ENCODE assay signal across 19 mouse cellular contexts in genomic region chr10:117471818-117472567, GRCm38 (mm10).
DNase-seq lines count a peak whose midpoint lies in the region; TF ChIP-seq lines count a peak whose summit lies in the region.
"Had no signal": no experiment of that assay in that cellular context is flagged by ENCODE, and none has a peak within 500 bp of the region (broad histone marks: within the 10 kb centered on the region; RNA-seq: fewer than 3 reads in every experiment).

No protein-coding gene starts in this region.

- H3K4me3 ChIP-seq in kidney, adult 2 months (ENCODE audit: insufficient read depth, low read depth, low read length), result no peak overlapping the region
- H3K4me3 ChIP-seq: left cerebral cortex, adult 2 months; midbrain, embryonic 12.5 days; neural tube, embryonic 15.5 days had no signal

- H3K27ac ChIP-seq in kidney, adult 2 months (ENCODE audit: insufficient read depth, low read depth, low read length), result peak overlapping the region; percentile 64
- H3K27ac ChIP-seq: hindbrain, embryonic 14.5 days; left cerebral cortex, adult 2 months; macrophage; midbrain, embryonic 12.5 days; neural tube, embryonic 15.5 days had no signal

- no peaks in the 10 kb centered on the region; the same call in 1 of the 2 replicates for H3K4me1 ChIP-seq in kidney, adult 2 months (ENCODE audit: control insufficient read depth, insufficient read depth, low read length)
- H3K4me1 ChIP-seq: midbrain, embryonic 12.5 days; neural tube, embryonic 15.5 days had no signal

- 42% methylated on average over 11 of the region's 11 CpGs for whole genome bisulfite sequencing in kidney, adult 2 months

- no peak for TF ChIP-seq CTCF in kidney, adult 2 months (conservative IDR thresholded peaks at IDR 0.05; ENCODE audit: insufficient read depth, insufficient read length, low read depth, low read length)

- H3K36me3 ChIP-seq in kidney, adult 2 months (ENCODE audit: control insufficient read depth, insufficient read depth, low read length), result no peaks in the 10 kb centered on the region
- H3K36me3 ChIP-seq: midbrain, embryonic 12.5 days; neural tube, embryonic 15.5 days had no signal

- DNase-seq in embryo, embryonic 10.5 days (ENCODE audit: low spot score), result peak; percentile 40
- DNase-seq in embryo, embryonic 10 days (ENCODE audit: low spot score), result no peak
- DNase-seq in kidney, adult 2 months, result no peak
- DNase-seq in kidney, adult 9 months, result no peak
- peak; percentile 42 for DNase-seq in testis, postnatal 14 days (ENCODE audit: low spot score)
- no peak for DNase-seq in testis, postnatal 10 days (ENCODE audit: low spot score)
- peak; percentile 65 for DNase-seq in yolk sac, embryonic 10.5 days (ENCODE audit: low spot score)
- no peak for DNase-seq in spleen, postnatal 10 days (ENCODE audit: low spot score in 2 of 2)
- DNase-seq: adrenal gland, adult 8-10 months; cerebellum, adult 11 months; cerebellum, postnatal 25 days; gastrocnemius, postnatal 25 days; lung, embryonic 14.5 days; right cerebral cortex, postnatal 25 days had no signal

- H3K27me3 ChIP-seq in kidney, adult 2 months (replicated peaks; ENCODE audit: control insufficient read depth, insufficient read depth, low read length), result no peaks in the 10 kb centered on the region
- H3K27me3 ChIP-seq: neural tube, embryonic 15.5 days had no signal

- no peak for TF ChIP-seq POLR2A in kidney, adult 2 months (IDR thresholded peaks at IDR 0.05; ENCODE audit: low read depth, low read length)

Comparison
In these comparisons a context has a peak if more than half of its experiments do, and no peak if none do; other contexts are left out.
1. DNase-seq: peak in embryo, embryonic 10.5 days (single experiment), testis, postnatal 14 days (single experiment) and yolk sac, embryonic 10.5 days (single experiment); none in embryo, embryonic 10 days (single experiment), kidney, adult 2 months (single experiment), kidney, adult 9 months (single experiment), testis, postnatal 10 days (single experiment) and spleen, postnatal 10 days (0 of 2).